Mouse (Mus musculus) retina, postnatal 1 day (tissue): ENCODE data around the gene Bdnf.

ENCODE experiments used
- DNase-seq: peaks from one replicate; pipeline ENCODE4 v3.0.0-alpha.2; 2012

Bdnf gene

GRCm38 (mm10) chr2:109709346-109709745 is 34.8 kb downstream of the Bdnf start:
- no peak for DNase-seq

- DNase-seq, result no peak
Observed at GRCm38 (mm10) chr2:109711049-109711448, 36.5 kb downstream of the Bdnf start.

DNA sequence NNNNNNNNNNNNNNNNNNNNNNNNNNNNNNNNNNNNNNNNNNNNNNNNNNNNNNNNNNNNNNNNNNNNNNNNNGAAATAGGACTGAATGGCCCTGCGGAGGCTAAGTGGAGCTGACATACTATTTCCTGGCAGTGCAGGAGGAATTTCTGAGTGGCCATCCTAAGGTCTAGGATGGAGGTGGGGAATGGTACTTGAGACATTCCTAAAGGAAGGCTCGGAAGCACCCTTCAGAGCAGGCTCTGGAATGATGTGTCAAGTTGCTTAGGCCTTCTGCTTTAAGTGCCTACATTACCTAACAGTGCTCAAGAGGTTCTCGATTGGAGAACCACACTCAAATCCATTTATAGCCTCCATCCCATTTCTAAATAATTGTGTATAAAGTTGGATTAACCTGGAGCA is 50.8 kb downstream of the Bdnf start:
- DNase-seq, result no peak

DNA sequence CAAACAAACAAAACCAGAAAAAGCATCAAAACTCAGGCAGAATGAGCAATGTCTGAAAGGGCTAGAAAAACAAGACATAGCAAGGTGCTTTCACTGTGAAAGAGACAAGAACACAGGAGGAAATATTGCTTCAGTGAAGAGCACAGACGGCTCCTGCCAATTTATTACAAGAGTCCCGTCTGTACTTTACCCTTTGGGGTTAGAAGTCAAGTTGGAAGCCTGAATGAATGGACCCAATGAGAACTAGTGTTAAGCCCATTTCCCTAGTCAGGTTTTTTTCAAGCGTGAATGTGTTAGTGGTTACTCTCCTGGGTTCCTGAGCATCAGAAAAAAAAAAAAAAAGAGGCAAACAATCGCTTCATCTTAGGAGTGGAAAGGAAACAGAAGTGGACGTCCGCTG is 51.3 kb downstream of the Bdnf start:
- no peak for DNase-seq

GRCm38 (mm10) chr2:109729221-109729620 is 54.7 kb downstream of the Bdnf start:
- DNase-seq, result no peak

GRCm38 (mm10) chr2:109733201-109734039 is 58.9 kb downstream of the Bdnf start:
- DNase-seq, result no peak

- no peak for DNase-seq
Observed at GRCm38 (mm10) chr2:109734228-109734627, 59.7 kb downstream of the Bdnf start.

DNA sequence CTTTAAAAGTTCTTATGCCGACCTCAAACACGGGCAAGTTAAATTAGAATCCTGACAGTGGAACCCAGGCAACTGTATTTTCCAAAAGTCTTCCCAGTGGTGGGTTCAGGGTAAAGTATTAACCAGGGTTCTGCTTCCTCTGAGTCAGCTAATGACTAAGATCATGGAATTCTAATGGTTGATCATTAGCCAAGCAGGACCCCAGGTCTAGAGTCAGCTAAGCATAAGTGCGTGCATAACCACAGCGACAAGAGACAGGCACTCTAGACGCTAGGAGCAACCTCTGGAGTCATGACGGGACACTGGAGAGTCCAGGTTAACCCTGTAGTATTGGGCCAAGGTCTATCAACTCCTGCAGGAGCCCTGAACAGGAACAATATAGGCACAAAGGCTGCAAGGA is 60.2 kb downstream of the Bdnf start:
- DNase-seq, result no peak

- DNase-seq, result peak; percentile 47
Observed at GRCm38 (mm10) chr2:109735347-109735746, 60.8 kb downstream of the Bdnf start.

DNA sequence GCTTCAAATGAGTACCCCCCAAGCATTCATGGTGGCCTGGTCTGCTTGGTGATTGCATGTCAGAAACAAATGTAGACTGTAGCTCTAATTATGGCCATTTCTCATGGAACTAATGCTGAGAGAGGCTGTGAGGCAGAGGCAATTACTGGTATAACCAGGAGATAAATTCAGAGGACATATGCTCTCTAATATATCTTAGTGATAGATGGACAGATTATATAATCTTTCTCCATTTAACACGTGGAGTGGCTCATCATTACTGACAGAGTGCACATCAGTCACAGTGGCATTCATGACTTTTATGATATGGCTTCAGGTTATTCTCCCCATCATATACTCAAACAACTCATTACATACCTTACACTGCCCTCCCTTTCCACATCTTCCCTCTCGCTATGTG is 61.8 kb downstream of the Bdnf start:
- DNase-seq, result no peak

DNA sequence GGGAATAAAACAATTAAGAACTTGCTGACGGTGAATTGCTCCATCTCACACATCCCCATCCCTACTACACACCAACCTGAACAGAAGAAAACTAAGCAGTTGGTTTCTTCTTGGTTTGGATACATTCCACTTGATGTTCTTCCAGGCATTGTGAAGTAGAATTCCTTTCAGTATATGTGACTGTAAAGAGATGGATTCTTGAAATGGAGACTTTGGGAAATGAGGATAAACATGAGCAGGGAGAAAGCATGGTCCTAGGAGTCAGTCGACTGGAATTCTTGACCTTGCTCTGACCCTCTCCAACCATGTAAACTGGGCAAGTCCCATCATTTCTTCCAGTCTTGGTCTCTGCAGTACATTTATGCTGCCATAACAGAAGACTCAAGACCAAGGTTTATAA is 63.8 kb downstream of the Bdnf start:
- DNase-seq, result no peak

DNA sequence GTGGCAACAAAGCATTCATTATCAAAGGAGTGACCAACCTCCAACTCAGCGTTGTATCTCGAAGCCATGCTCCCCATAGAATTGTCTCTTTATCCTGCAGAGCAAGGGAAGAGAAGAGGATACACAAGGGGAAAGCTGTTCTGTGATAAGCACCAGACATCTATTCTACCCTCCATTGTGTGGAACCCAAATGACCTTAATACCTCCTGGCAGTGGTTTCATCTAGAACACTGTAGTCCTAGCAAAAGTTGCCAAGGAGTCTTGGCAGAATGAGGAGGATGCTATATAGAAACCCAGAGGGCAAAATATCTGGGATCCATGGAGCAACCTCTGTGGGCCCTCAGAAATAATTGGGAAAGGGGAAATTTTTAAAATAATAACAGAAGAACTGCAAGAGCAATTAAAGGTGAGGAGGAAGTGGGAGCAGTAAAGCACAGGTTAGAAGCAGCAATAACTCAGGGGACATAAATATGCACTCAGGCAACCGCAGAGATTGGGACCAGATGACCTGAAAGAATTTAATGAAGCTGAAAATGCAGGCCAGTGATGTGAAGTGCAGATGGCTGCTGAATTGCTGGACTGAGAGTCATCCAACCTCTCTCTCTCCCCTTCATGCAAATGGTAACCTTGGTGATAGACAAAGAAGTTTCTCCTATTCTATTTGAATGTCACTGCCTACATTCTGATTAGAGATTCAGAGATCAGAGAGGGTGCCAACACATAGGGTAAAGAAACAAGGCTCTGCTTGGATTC is 68.9 kb downstream of the Bdnf start:
- peak; percentile 81 for DNase-seq

DNA sequence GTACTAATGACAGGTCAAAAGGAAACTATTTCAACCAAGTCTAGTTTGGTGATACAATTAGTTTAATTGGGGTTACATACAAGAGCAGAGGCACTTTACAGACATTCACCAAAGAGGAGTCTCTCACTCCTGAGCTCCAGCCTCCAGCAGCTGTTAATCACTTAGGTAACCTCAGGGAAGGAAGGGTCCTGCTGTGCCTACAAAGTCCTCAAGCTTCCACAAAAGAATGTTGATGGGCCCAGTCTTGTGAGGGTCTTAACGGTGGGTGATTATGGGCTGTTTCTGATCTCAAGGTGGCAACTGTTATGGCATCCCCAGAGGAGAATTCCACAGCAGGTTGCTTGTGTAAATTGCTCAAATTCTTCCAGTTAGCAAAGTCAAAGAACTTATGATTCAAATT is 71.7 kb downstream of the Bdnf start:
- DNase-seq, result peak; percentile 32

DNA sequence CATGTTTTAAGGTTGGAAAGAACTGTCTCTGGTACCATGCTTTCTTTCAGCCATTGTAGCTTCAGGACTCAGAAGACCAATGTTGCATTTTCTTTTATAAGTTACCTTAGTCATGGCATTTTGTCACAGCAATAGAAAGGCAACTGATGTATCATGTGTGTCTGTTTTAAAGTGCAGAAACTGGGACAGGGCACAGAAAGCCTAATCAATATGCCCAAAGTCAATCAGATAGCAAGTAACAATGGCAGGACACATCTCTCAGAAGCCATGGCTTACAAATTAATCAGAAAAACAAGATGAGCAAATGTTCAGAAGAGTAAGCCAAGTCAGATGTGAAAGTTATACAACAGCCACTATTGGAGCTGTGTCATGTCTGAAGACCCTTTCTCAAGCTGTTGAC is 73.9 kb downstream of the Bdnf start:
- DNase-seq, result no peak

- no peak for DNase-seq
Observed at GRCm38 (mm10) chr2:109748815-109749214, 74.3 kb downstream of the Bdnf start.

- no peak for DNase-seq
Observed at GRCm38 (mm10) chr2:109749964-109750363, 75.5 kb downstream of the Bdnf start.

- DNase-seq, result no peak
Observed at GRCm38 (mm10) chr2:109750484-109750883, 76.0 kb downstream of the Bdnf start.

DNA sequence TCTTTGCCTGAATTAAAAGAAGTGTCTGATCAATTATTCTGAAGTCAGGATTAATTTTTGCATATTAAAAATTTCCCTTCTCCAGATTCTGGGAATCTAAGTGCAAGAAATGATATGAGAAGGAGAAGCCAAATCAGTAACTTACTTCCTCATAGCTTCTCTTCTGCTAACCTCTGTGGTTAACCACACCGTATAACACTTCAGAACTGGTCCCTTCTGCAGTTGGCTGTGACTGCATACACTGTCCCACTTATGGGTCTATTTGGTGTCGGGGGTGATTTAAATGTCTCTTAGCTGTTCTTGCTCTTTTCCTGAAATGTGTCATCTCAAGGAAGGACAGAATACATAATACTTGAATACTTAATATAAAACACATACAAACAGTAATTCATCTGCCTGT is 81.8 kb downstream of the Bdnf start:
- no peak for DNase-seq

DNA sequence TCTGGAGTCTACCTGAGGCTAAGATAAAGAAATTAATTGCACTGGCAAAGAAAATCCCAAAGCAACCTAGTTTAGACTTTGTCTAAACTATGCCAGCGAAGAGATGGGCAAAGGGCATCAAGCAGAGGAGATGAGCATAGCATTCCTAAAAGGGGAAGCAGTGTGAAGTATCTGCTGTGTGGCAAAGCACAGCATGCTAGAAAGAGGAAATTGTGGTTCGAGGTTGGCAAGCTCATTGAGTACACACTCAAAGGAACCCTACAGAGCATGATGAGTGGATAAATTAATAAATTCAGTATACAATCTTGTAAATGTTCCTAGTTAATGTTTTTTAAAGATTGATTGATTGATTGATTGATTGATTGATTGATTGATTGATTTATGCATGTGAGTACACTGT is 92.3 kb downstream of the Bdnf start:
- DNase-seq, result no peak

DNA sequence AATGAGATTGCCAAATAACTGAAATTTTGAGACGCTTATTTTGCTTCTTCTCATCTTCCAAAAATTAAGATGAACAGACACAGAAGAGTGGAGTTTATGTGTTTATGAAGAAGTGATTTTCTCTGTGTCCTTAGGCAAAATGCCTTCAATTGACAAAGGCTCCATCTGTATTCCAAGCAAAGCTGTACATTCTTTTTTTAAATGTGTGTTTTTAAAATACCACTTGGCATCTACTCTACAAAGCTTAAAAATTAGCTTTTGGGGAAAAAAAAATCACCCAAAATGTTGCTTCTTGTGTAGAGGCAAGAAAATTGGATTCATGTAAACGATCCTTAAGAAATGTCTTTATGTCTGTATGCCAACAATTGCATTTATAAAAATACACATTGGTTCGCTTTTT is 94.3 kb downstream of the Bdnf start:
- DNase-seq, result no peak

DNA sequence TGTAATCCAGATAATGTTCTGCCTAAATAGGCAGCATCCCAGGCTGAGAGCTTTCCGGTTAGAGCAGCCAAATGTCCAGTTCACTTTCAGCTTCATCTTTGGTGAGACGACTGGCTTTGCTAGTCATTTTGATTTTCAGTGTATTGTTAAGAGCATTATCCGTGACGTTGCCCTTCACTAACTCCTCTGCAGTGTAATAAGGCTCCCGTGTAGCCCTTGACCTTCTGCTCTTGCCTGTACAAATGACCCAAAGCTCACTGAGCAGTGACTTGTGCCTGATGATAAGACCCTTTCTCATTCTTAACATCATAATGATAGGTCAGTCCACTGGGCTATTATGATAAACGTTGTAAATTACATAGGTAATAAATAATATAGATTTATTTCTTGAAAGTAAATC is 101.9 kb downstream of the Bdnf start:
- peak; percentile 1 for DNase-seq
